Mouse (Mus musculus) gastrocnemius, postnatal 36 days (tissue): ENCODE measurements around the gene Tmem259. TPM values are rescaled to one million over a fixed set of nuclear protein-coding genes. Genes with fewer than 3 reads are reported as not detected.

Source experiments
- DNase-seq, 2 experiments: peaks; one replicate each; pipeline ENCODE4 v3.0.0; 2022
- intact Hi-C: fragments of 180-260 bp; cut with DNase I; formaldehyde crosslinking; loops from one replicate; pipeline ENCODE4 v1.15.1; 2025
- total RNA-seq, 2 experiments: library from RNA; stranded (reverse); gene quantifications; 2 replicates each; pipeline ENCODE4 v1.2.3; 2021

Tmem259 gene
- total RNA-seq, 2 experiments from 2014 or later, result 71.5 to 72.4 TPM

GRCm38 (mm10) chr10:79926491-79927323 is 57.4 kb downstream of the Tmem259 start, which contains the start of gene Arid3a:
Gene Arid3a (plus strand): TSS chr10:79927043.
- peak; percentile 77 to 83 for DNase-seq
- intact Hi-C loops, result loop anchor here (2.0 kb wide), 1 partner anchor 28 kb away; no protein-coding TSS in a partner anchor

DNA sequence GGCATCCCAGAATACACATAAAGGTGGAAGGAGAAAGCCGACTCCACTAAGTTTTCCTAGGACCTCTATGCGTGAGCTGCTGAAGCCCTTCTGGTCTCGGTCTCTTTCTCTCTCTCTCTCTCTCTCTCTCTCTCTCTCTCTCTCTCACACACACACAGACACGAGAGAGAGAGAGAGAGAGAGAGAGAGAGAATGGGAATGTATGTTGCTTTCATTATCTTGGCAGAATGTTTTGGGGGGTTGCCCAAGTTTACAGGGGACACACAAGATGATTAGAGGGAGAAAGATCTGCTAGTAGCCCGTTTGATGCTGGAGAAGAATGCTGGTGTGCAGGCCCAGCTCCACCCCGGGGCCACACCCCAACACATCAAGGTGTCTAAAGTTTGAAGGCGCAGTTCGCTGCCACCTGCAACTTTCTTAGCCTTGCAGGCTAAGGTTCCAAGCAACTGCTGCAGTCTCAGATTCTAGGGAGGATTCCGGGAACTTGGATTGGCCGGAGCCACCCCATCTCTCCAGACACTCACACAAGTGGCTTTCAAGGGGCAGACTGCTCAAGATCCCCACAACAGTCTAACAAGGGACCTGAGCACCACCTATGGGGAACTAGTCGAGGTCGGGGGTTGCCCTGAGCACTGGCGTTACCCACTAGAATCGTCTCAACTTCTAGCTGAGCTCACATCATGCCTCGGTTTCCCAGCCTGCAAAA is 58.2 kb downstream of the Tmem259 start:
- DNase-seq, result no peak
- intact Hi-C loops, result loop anchor here (1.0 to 2.0 kb wide), 2 partner anchors 29 to 32 kb away; no protein-coding TSS in a partner anchor

DNA sequence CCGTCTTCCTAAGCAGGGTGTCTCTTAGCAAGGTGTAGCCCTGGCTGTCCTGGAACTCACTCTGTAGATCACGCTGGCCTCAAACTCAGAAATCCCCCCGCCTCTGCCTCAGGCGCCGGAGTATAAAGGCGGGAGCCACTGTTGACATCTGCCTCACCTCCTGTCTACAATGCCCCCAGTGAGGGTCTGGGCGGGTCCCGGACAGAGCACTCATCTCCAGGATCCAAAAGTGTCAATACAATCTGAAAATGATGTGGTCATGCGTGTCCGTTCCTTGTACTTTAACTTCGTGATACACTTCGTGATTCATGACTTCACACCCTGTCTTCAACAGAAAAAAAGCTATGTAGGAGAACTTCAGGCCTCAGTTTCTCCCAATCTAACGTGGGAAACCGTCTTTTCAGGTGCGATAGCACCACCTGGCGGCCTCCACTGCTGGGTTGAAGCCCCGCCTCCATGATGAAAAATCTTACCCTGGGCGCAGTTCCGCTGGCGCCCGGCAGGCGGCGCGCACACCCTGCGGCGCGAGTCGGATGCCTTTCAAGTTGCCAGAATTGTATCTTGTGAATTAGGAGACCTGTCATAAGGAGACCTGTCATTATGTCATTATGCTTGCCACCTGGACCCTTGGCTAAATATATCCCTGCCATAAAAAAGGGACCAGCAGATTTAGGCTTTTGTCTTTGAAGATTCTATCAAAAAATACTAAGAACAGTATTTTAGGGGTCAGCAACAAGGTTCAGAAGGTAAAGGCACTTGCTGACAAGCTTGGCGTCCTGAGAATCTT is 58.9 kb downstream of the Tmem259 start:
- intact Hi-C loops, result loop anchor here (1.0 kb wide), 2 partner anchors 33 kb away; no protein-coding TSS in a partner anchor

More for the DNA sequence above, 58.9 kb downstream of the Tmem259 start:
- peak; percentile 86 to 94 for DNase-seq

Other genes starting within 250 kb of the Tmem259 start
- gene Polrmt, start 237.7 kb downstream of the Tmem259 start, total RNA-seq, result 10 to 100 TPM; 29.4 to 33.2 TPM
- not detected for gene Fgf22, start 229.3 kb downstream of the Tmem259 start, total RNA-seq
- 10 to 100 TPM; 35.1 to 40.1 TPM for gene Rnf126, start 217.4 kb downstream of the Tmem259 start, total RNA-seq
- 1 to 10 TPM; 1.2 to 1.8 TPM for gene Fstl3, start 207.1 kb downstream of the Tmem259 start, total RNA-seq
- gene Prss57, start 193.4 kb downstream of the Tmem259 start, total RNA-seq, result not detected
- 10 to 100 TPM; 13.8 to 21.4 TPM for gene Palm, start 190.8 kb downstream of the Tmem259 start, total RNA-seq
- gene Misp, start 163.3 kb downstream of the Tmem259 start, total RNA-seq, result not detected
- 10 to 100 TPM; 17.2 to 17.4 TPM for gene Ptbp1, start 129.9 kb downstream of the Tmem259 start, total RNA-seq
- gene Prtn3, start 109.9 kb downstream of the Tmem259 start, total RNA-seq, result not detected
- gene Plppr3, start 109.7 kb downstream of the Tmem259 start, total RNA-seq, result not detected
- not detected for gene Elane, start 98.1 kb downstream of the Tmem259 start, total RNA-seq
- 10 to 100 TPM; 47.6 to 86.0 TPM for gene Cfd, start 93.5 kb downstream of the Tmem259 start, total RNA-seq
- gene Med16, start 75.4 kb downstream of the Tmem259 start, total RNA-seq, result 10 to 100 TPM; 27.5 to 35.3 TPM
- gene Gm26602, start 73.5 kb downstream of the Tmem259 start, total RNA-seq, result not detected
- under 1 TPM in 1 of 2 experiments, not detected in 1; 0.23 TPM for gene Kiss1r, start 67.4 kb downstream of the Tmem259 start, total RNA-seq
- 100 to 1,000 TPM; 114 to 118 TPM for gene R3hdm4, start 63.1 kb downstream of the Tmem259 start, total RNA-seq
- gene Arid3a, start 57.3 kb downstream of the Tmem259 start, total RNA-seq, result 1 to 10 TPM; 1.3 to 1.8 TPM
- 10 to 100 TPM; 17.5 to 23.9 TPM for gene Wdr18, start 24.2 kb downstream of the Tmem259 start, total RNA-seq
- under 1 TPM; 0.07 to 0.15 TPM for gene Grin3b, start 13.6 kb downstream of the Tmem259 start, total RNA-seq
- gene Cnn2, start 4.3 kb upstream of the Tmem259 start, total RNA-seq, result 1 to 10 TPM; 5.2 to 6.0 TPM
- gene Abca7, start 12.2 kb upstream of the Tmem259 start, total RNA-seq, result 1 to 10 TPM; 5.4 to 5.8 TPM
- 1 to 10 TPM; 1.1 to 2.7 TPM for gene Arhgap45, start 32.3 kb upstream of the Tmem259 start, total RNA-seq
- 10 to 100 TPM; 36.0 to 42.5 TPM for gene Polr2e, start 55.5 kb upstream of the Tmem259 start, total RNA-seq
- gene Gpx4, start 62.8 kb upstream of the Tmem259 start, total RNA-seq, result 100 to 1,000 TPM; 500 to 536 TPM
- gene Sbno2, start 121.2 kb upstream of the Tmem259 start, total RNA-seq, result 1 to 10 TPM; 4.5 to 7.3 TPM
- gene Stk11, start 131.5 kb upstream of the Tmem259 start, total RNA-seq, result 100 to 1,000 TPM; 120 to 135 TPM
- 100 to 1,000 TPM; 600 to 616 TPM for gene Atp5d, start 154.3 kb upstream of the Tmem259 start, total RNA-seq
- gene Cbarp, start 156.5 kb upstream of the Tmem259 start, total RNA-seq, result 1 to 10 TPM; 1.4 to 2.1 TPM
- gene Midn, start 163.9 kb upstream of the Tmem259 start, total RNA-seq, result 10 to 100 TPM; 37.6 to 49.3 TPM
- gene Cirbp, start 181.7 kb upstream of the Tmem259 start, total RNA-seq, result 10 to 100 TPM; 22.6 to 28.3 TPM
- 1 to 10 TPM; 4.7 to 5.1 TPM for gene 1600002K03Rik, start 188.6 kb upstream of the Tmem259 start, total RNA-seq
- under 1 TPM; 0.27 to 0.31 TPM for gene Efna2, start 195.2 kb upstream of the Tmem259 start, total RNA-seq
- 10 to 100 TPM; 12.3 to 14.3 TPM for gene Mum1, start 242.1 kb upstream of the Tmem259 start, total RNA-seq